Mouse (Mus musculus) heart, embryonic 16.5 days (tissue): Measurements from ENCODE around the gene Slc38a7. TPM values are rescaled to one million over a fixed set of nuclear protein-coding genes. Genes with fewer than 3 reads are reported as not detected.

ENCODE experiments used
- polyA plus RNA-seq: library from polyadenylated mRNA; unstranded; fragments of >200 nt; fragmentation: Nextera tagmentation; extraction: Ambion mirVana; gene quantifications from 2 replicates; pipeline ENCODE4 v1.2.1, GENCODE M21; 2015

The Slc38a7 gene
- polyA plus RNA-seq, 1 experiment from 2014 or later: 11.4 TPM

Other genes starting within 250 kb of the Slc38a7 start
- gene Gins3, start 220.1 kb downstream of the Slc38a7 start, polyA plus RNA-seq: 13.4 and 13.8 TPM in 2 replicates
- 374 and 395 TPM in 2 replicates for gene Ndrg4, start 176.6 kb downstream of the Slc38a7 start, polyA plus RNA-seq
- gene Setd6, start 137.7 kb downstream of the Slc38a7 start, polyA plus RNA-seq: 16.5 and 17.3 TPM in 2 replicates
- gene Cnot1, start 46.1 kb downstream of the Slc38a7 start, polyA plus RNA-seq: 49.2 and 51.2 TPM in 2 replicates
- gene Sap18b, start 28.2 kb downstream of the Slc38a7 start, polyA plus RNA-seq: 228 and 285 TPM in 2 replicates
- 478 and 487 TPM in 2 replicates for gene Got2, start 35.0 kb upstream of the Slc38a7 start, polyA plus RNA-seq